Mouse (Mus musculus): ENCODE measurements around the gene Uba6. TPM values are rescaled to one million over a fixed set of nuclear protein-coding genes. Genes with fewer than 3 reads are reported as not detected.
A peak's percentile ranks its signal among the peaks of the same experiment; 100 is the strongest.

Gene Uba6
- polyA plus RNA-seq, 1 experiment = 3.9 TPM

DNA sequence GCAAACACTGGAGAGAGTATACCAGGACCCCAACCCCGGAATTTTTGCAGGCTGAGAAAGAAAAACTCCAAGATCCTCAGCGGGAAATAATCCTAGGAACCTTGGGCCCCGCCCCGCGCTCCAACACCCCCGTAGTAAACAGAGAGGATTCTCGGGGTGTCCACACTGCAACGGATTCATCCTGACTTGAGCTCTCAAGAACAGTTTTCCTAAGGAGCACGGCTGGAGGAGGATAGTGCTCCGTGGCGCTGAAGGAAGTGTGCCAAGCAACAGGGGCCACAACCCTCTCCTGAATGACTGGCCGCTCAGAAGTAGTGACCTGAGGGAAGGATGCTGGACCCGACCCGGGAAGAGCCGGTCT lies 535 bp downstream of the Uba6 start:
- peak overlapping the region; percentile 74 for H3K27ac ChIP-seq (ENCODE audit: control insufficient read depth, insufficient read depth, low read depth, low read length)
- H3K4me3 ChIP-seq (ENCODE audit: control insufficient read depth, low read depth, low read length) = peak overlapping the region; percentile 88
- peaks cover 8% of the 10 kb centered on the region for H3K4me1 ChIP-seq (ENCODE audit: control insufficient read depth, insufficient read depth, low read length)
- TF ChIP-seq POLR2A (IDR thresholded peaks at IDR 0.05; ENCODE audit: control insufficient read depth, low read depth, low read length) (no peak), CTCF (IDR thresholded peaks at IDR 0.05; ENCODE audit: control insufficient read depth, insufficient read depth, insufficient replicate concordance, low read depth, low read length) (no peak)
- no peaks in the 10 kb centered on the region for H3K36me3 ChIP-seq (ENCODE audit: control insufficient read depth, insufficient read depth, low read length)
- no peaks in the 10 kb centered on the region for H3K27me3 ChIP-seq (ENCODE audit: control insufficient read depth, insufficient read depth, low read length)

DNA sequence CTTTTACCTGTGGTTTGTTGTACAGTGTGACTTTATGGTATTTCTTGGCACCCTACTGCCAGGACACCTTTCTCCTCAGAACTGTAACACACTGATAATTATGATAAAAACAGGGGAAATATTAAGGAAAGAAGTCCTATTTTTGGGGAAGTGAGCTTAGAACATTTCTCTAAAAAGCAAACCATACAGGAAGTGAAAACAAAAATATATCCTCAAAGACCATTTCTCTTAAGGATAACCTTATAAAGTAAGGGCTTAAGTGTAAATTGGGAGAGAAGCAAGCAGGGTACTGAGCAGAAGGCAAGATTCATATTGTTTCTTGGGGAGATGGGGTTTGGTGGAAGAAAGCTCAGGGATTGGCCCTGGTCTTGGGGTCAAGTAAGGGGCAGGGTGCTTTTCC lies 42.8 kb downstream of the Uba6 start:
- Histone ChIP-seq H3K27me3 (ENCODE audit: control insufficient read depth, insufficient read depth, low read length) (no peaks in the 10 kb centered on the region), H3K36me3 (ENCODE audit: control insufficient read depth, insufficient read depth, low read length) (peaks cover 1% of the 10 kb centered on the region; the same call in 1 of the 2 replicates), H3K4me1 (ENCODE audit: control insufficient read depth, insufficient read depth, low read length) (no peaks in the 10 kb centered on the region), H3K4me3 (ENCODE audit: control insufficient read depth, low read depth, low read length) (no peak overlapping the region), H3K27ac (ENCODE audit: control insufficient read depth, insufficient read depth, low read depth, low read length) (no peak overlapping the region)
- no peak for TF ChIP-seq POLR2A (IDR thresholded peaks at IDR 0.05; ENCODE audit: control insufficient read depth, low read depth, low read length)
- TF ChIP-seq CTCF (IDR thresholded peaks at IDR 0.05; ENCODE audit: control insufficient read depth, insufficient read depth, insufficient replicate concordance, low read depth, low read length) = no peak

DNA sequence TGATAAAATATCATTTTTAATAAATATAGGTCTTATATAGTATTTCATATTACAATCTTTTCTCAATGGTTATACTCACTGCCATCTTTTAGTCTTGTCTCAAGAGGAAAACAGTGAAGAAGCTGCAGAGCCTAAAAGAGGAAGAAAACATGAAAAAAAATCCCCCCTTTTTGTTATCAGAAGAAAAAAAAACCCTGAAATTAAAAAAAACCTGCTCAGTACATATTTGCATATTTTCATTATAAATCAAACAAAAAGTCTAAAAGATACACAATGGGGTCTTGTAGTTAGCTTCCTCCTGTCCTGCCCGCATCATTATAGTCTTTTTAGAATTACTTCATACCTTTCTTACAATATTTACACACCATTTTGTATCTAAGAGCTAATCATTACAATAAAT lies 43.9 kb downstream of the Uba6 start:
- Histone ChIP-seq H3K27me3 (ENCODE audit: control insufficient read depth, insufficient read depth, low read length) (no peaks in the 10 kb centered on the region), H3K36me3 (ENCODE audit: control insufficient read depth, insufficient read depth, low read length) (peaks cover 1% of the 10 kb centered on the region; the same call in 1 of the 2 replicates), H3K4me3 (ENCODE audit: control insufficient read depth, low read depth, low read length) (no peak overlapping the region), H3K4me1 (ENCODE audit: control insufficient read depth, insufficient read depth, low read length) (no peaks in the 10 kb centered on the region), H3K27ac (ENCODE audit: control insufficient read depth, insufficient read depth, low read depth, low read length) (no peak overlapping the region)
- TF ChIP-seq CTCF (IDR thresholded peaks at IDR 0.05; ENCODE audit: control insufficient read depth, insufficient read depth, insufficient replicate concordance, low read depth, low read length) = no peak
- TF ChIP-seq POLR2A (IDR thresholded peaks at IDR 0.05; ENCODE audit: control insufficient read depth, low read depth, low read length) = no peak

DNA sequence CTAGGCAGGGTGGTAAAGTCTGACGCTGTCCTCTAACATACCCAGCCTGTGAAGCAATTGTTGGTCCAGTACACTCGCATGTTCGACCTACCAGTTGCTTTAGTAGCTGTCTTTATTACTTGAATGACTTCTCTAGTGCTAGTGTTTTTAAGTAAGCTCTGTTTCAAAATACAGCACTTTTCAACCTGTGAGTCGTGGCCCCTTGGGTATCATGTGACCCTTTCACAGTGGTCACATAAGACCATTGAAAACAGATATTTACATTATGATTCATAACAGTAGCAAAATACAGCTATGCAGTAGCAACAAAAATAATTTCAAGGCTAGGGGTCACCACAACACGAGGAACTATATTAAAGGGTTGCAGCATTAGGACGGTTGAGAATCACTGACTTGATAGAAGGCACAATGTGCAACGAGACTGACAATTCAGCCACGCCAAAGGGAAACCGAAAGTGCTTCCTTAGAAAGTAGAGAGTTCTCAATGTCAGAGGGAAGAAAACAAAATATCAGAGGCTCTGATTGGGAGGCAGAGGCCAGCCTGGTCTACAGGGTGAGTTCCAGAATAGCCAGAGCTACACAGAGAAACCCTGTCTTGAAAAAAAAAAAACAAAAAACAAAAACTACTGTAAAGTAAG lies 54.0 kb downstream of the Uba6 start:
- no peak for TF ChIP-seq POLR2A (IDR thresholded peaks at IDR 0.05; ENCODE audit: control insufficient read depth, low read depth, low read length)
- no peak for TF ChIP-seq CTCF (IDR thresholded peaks at IDR 0.05; ENCODE audit: control insufficient read depth, insufficient read depth, insufficient replicate concordance, low read depth, low read length)
- H3K4me3 ChIP-seq (ENCODE audit: control insufficient read depth, low read depth, low read length) = no peak overlapping the region
- no peaks in the 10 kb centered on the region for H3K27me3 ChIP-seq (ENCODE audit: control insufficient read depth, insufficient read depth, low read length)
- H3K36me3 ChIP-seq (ENCODE audit: control insufficient read depth, insufficient read depth, low read length) = peaks cover 2% of the 10 kb centered on the region
- no peaks in the 10 kb centered on the region for H3K4me1 ChIP-seq (ENCODE audit: control insufficient read depth, insufficient read depth, low read length)
- H3K27ac ChIP-seq (ENCODE audit: control insufficient read depth, insufficient read depth, low read depth, low read length) = no peak overlapping the region

DNA sequence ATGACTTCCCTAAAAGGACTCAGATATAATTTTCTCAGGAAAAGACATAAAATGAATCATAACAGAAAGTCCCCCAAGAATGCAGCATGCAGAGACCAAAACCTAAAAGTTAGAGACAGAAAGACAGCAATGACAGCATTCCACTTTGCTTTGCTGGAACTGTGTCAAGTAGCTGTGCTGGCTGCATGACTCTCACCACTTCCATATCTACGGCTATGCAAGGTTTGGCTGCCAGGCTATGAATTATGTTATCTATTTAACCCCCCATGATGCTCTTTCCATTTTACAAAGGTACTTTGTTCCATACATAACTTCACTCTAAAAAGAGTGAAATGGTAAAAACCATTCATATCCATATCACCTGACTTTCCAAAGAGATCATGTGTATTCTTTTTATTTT lies 58.6 kb downstream of the Uba6 start:
- Histone ChIP-seq H3K27ac (ENCODE audit: control insufficient read depth, insufficient read depth, low read depth, low read length) (no peak overlapping the region), H3K4me3 (ENCODE audit: control insufficient read depth, low read depth, low read length) (no peak overlapping the region), H3K4me1 (ENCODE audit: control insufficient read depth, insufficient read depth, low read length) (no peaks in the 10 kb centered on the region), H3K27me3 (ENCODE audit: control insufficient read depth, insufficient read depth, low read length) (no peaks in the 10 kb centered on the region), H3K36me3 (ENCODE audit: control insufficient read depth, insufficient read depth, low read length) (no peaks in the 10 kb centered on the region; the same call in 1 of the 2 replicates)
- TF ChIP-seq CTCF (IDR thresholded peaks at IDR 0.05; ENCODE audit: control insufficient read depth, insufficient read depth, insufficient replicate concordance, low read depth, low read length) (no peak), POLR2A (IDR thresholded peaks at IDR 0.05; ENCODE audit: control insufficient read depth, low read depth, low read length) (no peak)

DNA sequence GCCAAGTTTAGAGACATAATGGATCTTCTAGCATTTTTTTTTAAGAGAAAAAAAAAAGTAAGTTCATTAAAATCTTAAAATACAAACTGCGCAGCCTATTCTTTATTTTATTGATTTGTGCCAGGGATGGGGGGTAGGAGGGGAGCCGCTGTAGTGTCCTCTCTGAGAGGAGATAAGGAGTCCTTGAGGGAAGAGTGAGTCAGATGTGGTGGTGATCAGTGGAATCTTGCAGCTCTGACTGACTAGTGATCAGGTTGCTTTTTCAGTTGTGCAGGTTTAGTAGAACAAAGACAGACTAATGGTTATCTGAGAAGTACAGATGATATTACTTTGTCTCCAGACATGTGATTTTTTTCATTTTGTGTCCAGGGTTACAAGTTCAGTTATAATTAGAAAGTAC lies 59.6 kb downstream of the Uba6 start:
- Histone ChIP-seq H3K27me3 (ENCODE audit: control insufficient read depth, insufficient read depth, low read length) (no peaks in the 10 kb centered on the region), H3K4me3 (ENCODE audit: control insufficient read depth, low read depth, low read length) (no peak overlapping the region), H3K27ac (ENCODE audit: control insufficient read depth, insufficient read depth, low read depth, low read length) (no peak overlapping the region), H3K36me3 (ENCODE audit: control insufficient read depth, insufficient read depth, low read length) (no peaks in the 10 kb centered on the region; the same call in 1 of the 2 replicates), H3K4me1 (ENCODE audit: control insufficient read depth, insufficient read depth, low read length) (no peaks in the 10 kb centered on the region)
- TF ChIP-seq CTCF (IDR thresholded peaks at IDR 0.05; ENCODE audit: control insufficient read depth, insufficient read depth, insufficient replicate concordance, low read depth, low read length) (no peak), POLR2A (IDR thresholded peaks at IDR 0.05; ENCODE audit: control insufficient read depth, low read depth, low read length) (no peak)

DNA sequence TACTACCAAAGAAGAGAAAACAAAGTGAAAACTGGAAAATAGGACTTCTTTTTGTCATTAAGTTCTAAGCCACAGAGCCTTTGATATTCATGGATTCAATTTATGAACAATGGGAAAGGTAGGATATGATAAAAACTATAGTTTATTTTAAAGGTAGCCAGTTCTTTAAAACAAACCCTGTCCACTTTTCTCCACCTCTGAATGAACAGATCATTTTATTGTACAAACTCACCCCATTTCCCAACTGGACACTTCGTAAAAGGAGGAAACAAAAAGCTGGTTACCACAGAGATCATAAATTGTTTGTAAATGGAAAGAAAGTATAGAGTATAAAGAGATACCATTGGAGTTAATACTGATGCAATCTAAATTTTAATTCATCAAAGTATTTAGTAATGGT lies 61.5 kb downstream of the Uba6 start:
- H3K27ac ChIP-seq (ENCODE audit: control insufficient read depth, insufficient read depth, low read depth, low read length) = no peak overlapping the region

More for the DNA sequence above, 61.5 kb downstream of the Uba6 start:
- no peak overlapping the region for H3K4me3 ChIP-seq (ENCODE audit: control insufficient read depth, low read depth, low read length)
- no peaks in the 10 kb centered on the region; the same call in 1 of the 2 replicates for H3K36me3 ChIP-seq (ENCODE audit: control insufficient read depth, insufficient read depth, low read length)
- H3K27me3 ChIP-seq (ENCODE audit: control insufficient read depth, insufficient read depth, low read length) = no peaks in the 10 kb centered on the region
- no peak for TF ChIP-seq CTCF (IDR thresholded peaks at IDR 0.05; ENCODE audit: control insufficient read depth, insufficient read depth, insufficient replicate concordance, low read depth, low read length)
- TF ChIP-seq POLR2A (IDR thresholded peaks at IDR 0.05; ENCODE audit: control insufficient read depth, low read depth, low read length) = no peak
- no peaks in the 10 kb centered on the region for H3K4me1 ChIP-seq (ENCODE audit: control insufficient read depth, insufficient read depth, low read length)
